Mouse (Mus musculus): ENCODE results near the gene Rnf44.

Rnf44 gene

DNA sequence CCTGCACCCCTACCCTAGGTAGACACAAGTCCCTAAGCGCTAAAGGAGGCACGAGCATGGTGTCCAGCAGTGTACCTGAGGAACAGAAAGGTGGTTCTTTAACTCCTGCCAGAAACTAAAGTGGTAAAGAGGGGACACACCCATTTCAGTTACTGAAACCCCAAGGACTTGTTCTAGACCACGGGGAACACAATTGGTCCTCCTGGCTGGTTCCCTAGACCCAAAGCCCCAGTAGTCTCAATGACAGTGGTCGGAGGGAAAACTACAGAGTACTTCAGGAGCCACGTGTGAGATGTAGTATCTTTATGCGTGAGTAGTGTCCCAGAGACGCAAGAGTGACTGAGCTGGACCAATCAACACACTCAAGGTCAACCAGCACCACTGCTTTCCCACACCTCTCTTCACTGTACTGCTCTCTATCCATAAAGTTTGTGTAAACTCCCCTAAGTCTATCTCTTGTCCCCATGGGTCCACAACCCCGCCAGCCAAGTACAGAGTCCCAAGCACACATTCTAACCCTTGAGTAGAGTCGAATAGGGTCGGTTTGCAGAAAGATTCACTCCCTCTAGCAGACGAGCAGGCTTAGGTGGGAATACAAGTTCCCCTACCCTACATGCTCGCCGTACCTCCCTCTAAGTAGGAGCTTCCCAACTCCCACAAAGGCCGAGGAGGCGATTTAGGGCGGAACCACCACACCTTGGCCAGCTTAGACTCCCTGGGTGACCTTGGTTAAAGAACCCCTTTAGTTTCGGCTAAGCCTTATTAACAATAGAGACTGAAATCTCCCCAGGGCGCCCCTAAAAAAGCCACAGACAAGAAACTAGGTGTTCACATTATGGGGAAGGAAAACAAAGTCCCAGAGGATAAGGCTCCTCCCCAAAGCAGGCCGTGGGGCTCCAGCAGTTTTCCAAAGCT lies 7.3 kb downstream of the Rnf44 start:
- no peak for DNase-seq (ENCODE audit: low spot score)

- DNase-seq (ENCODE audit: low spot score), result peak; percentile 82
Measured at GRCm38 (mm10) chr13:54685174-54685573, 8.5 kb downstream of the Rnf44 start.

- peak; percentile 74 for DNase-seq (ENCODE audit: low spot score)
Measured at GRCm38 (mm10) chr13:54684140-54684896, 9.4 kb downstream of the Rnf44 start.

- DNase-seq (ENCODE audit: low spot score), result no peak
Measured at GRCm38 (mm10) chr13:54683301-54683700, 10.4 kb downstream of the Rnf44 start.

- DNase-seq (ENCODE audit: low spot score), result no peak
Measured at GRCm38 (mm10) chr13:54681291-54681690, 12.4 kb downstream of the Rnf44 start.

DNA sequence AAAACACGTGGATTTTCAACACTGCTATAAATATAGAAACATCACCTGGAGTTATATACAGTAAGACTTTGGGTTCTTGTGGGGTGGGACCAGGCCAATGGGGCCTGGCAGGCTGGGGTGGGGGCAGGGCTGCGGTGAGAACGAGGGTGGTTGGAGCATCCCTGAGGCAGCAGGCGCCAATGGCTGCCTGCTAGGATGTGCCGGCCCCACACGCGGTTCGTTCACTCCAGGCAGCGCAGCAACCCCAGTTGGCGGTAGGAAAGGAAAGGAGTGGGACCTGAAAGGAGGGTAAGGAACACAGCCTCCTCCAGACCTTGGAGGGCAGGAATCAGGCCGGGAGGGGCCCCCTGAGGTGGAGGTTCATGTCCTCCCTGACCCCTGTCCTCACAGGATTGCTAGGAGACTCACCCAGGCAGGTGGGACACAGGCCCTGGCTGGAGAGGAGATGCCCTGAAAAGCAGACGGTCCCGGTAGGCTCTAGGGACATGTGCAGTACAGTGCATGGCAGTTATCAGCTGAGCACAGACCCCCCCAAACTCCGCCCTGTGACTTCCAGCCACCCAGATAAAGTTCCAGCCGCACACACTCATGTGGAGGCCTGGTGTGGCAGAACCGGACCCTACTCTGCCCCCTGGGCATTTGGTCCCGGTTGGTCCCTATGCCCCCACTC lies 13.4 kb downstream of the Rnf44 start:
- no peak for DNase-seq (ENCODE audit: low spot score)

- DNase-seq (ENCODE audit: low spot score), result no peak
Measured at GRCm38 (mm10) chr13:54678263-54678662, 15.4 kb downstream of the Rnf44 start.

GRCm38 (mm10) chr13:54675895-54676590 lies 17.7 kb downstream of the Rnf44 start:
- no peak for DNase-seq (ENCODE audit: low spot score)

DNA sequence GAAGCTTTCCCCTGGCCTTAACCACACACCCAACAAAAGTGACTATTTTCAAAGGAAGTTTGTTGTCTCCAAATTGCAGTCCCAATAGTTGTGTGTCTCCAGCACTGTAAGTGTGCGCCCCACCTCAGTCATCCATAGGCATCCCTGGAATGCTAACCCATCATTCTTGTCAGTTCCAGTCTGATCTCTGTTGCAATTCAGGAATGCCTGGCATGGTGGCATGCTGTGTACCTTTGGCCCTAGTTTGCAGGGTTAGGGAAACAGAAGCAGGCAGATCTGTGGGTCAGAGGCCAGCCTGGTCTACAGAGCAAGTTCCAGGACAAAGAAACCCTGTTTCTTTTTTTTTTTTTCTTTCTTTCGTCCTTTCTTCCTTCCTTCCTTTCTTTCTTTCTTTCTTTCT lies 23.2 kb downstream of the Rnf44 start:
- DNase-seq (ENCODE audit: low spot score), result no peak

GRCm38 (mm10) chr13:54665062-54665461 lies 28.6 kb downstream of the Rnf44 start:
- no peak for DNase-seq (ENCODE audit: low spot score)

- no peak for DNase-seq (ENCODE audit: low spot score)
Measured at GRCm38 (mm10) chr13:54664509-54664908, 29.2 kb downstream of the Rnf44 start.

DNA sequence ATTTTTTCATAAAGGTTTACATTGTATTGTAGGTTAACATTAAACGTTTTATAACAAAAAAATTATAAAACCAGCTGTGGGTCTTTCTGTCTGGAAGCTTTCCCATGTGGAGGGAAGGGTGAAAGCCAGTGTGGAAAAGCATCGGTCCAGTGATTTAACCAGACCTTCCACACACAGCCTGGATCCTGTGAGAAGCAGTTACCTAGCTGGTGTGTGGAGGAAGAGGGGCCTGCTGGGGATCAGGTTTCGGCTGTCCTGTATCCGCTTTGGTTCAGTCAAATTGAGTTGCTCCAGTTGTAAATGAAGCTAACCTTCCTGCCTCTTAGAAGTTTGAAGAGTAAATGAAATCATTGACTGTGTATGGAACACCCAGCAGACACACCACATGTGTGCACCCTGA lies 29.7 kb downstream of the Rnf44 start:
- DNase-seq (ENCODE audit: low spot score), result no peak

- DNase-seq (ENCODE audit: low spot score), result no peak
Measured at GRCm38 (mm10) chr13:54661358-54661757, 32.3 kb downstream of the Rnf44 start.

DNA sequence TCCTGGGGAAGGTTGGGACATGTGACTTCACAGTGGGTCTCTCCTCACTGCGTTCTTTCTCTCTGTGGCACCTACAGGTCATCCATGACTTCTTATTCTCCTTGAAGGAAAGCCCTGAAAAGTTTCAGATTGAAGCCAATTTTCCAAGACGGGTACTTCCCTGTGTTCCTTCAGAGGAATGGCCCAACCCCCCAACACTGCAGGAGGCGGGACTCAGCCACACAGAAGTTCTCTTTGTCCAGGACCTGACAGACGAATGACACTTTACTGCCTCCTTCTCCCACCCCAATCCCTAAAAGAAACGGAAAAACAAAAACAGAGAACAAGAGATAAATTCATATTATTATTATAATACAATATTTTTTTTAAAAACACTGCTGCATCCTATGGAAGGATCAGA lies 32.8 kb downstream of the Rnf44 start:
- DNase-seq (ENCODE audit: low spot score), result peak; percentile 61

DNA sequence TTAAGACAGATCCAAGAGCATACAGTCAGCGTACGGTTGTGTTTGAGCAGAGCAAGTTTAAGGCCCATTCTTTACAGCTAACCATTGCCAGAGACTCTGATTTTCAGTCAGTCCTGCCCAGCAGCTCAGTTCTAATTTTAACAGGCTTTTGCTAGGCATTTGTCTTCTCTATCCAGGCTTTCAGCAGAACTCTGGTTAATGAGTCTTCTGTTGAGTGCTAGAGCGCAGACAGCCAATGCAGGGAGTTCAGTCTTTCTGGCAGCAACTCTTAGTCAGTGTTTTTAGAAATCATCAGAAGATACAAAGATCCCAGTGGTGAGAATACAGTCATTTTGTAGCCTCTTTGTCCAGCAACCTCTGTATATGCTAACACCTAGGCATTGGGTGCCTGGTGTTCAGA lies 43.2 kb downstream of the Rnf44 start:
- no peak for DNase-seq (ENCODE audit: low spot score)

GRCm38 (mm10) chr13:54635011-54635410 lies 58.7 kb downstream of the Rnf44 start:
- DNase-seq (ENCODE audit: low spot score), result no peak

DNA sequence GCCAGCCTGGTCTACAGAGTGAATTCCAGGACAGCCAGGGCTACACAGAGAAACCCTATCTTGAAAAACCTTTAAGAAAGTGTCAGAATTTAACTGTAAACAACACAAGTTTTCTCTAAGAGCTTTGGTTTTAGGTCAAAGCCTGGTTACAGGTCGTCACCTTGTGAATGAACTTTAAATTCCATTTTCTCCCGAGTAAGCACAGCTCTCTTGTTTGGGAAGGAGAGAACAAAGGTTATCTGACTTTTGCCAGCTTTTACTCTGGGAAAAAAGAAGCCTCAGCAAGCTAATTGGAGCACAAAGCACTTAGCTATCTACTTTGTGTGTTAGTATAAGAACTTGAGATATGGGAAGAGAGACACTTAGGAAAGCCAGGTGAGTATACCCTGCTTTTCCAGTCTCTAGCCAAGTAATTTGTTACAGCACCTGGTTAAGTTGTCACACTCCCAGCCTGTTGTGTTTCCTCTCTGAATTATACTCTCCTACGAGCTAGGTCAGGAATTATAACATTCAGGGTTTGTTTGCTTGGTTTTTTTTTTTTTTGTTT lies 60.9 kb downstream of the Rnf44 start:
- no peak for DNase-seq (ENCODE audit: low spot score)
